Mouse (Mus musculus) limb, embryonic 13.5 days (tissue): ENCODE data around the gene Siah2. TPM values are rescaled to one million over a fixed set of nuclear protein-coding genes. Genes with fewer than 3 reads are reported as not detected.

Experiments used
- ATAC-seq: fragments of 200-750 bp; cut with Nextera tagmentation; 2 replicates; pipeline ENCODE4 v1.8.0; 2017; ENCODE audit warnings: low read depth, moderate number of reproducible peaks, moderate TSS enrichment; ENCODE audit not compliant: low FRiP score
- H3K27ac ChIP-seq: fragments of 300-500 bp; sonication (generic); 2 replicates; pipeline ENCODE4 v1.5.1; 2015; ENCODE audit warnings: inconsistent platforms, mild to moderate bottlenecking, moderate library complexity
- H3K27me3 ChIP-seq: fragments of 300-500 bp; sonication (generic); 2 replicates; pipeline ENCODE4 v1.6.1; 2015; ENCODE audit warnings: mild to moderate bottlenecking, inconsistent platforms
- H3K36me3 ChIP-seq: fragments of 300-500 bp; sonication (generic); 2 replicates; pipeline ENCODE4 v1.6.1; 2015; ENCODE audit warnings: inconsistent platforms, mild to moderate bottlenecking, moderate library complexity
- H3K4me1 ChIP-seq: fragments of 300-500 bp; sonication (generic); 2 replicates; pipeline ENCODE4 v1.6.1; 2015; ENCODE audit warnings: inconsistent platforms
- H3K4me2 ChIP-seq: fragments of 300-500 bp; sonication (generic); replicated peaks from 2 replicates; pipeline ENCODE4 v1.6.1; 2015; ENCODE audit warnings: inconsistent platforms, mild to moderate bottlenecking, moderate library complexity
- H3K4me3 ChIP-seq: fragments of 300-500 bp; sonication (generic); 2 replicates; pipeline ENCODE4 v1.5.1; 2015; ENCODE audit warnings: moderate library complexity, mild to moderate bottlenecking, inconsistent platforms
- H3K9ac ChIP-seq: fragments of 300-500 bp; sonication (generic); 2 replicates; pipeline ENCODE4 v1.6.1; 2015; ENCODE audit warnings: mild to moderate bottlenecking, inconsistent platforms
- H3K9me3 ChIP-seq: fragments of 300-500 bp; sonication (generic); 2 replicates; pipeline ENCODE4 v1.6.1; 2016; ENCODE audit warnings: inconsistent platforms
- WGBS: fragments of 180-500 bp; shearing (Covaris S2); methylation state at CpG from one replicate; pipeline ENCODE4 v1.1.7; 2015; 5-methylcytosine and 5-hydroxymethylcytosine counted together
- polyA plus RNA-seq: library from polyadenylated mRNA; unstranded; fragments of >200 nt; fragmentation: Nextera tagmentation; extraction: Ambion mirVana; gene quantifications from 2 replicates; pipeline ENCODE4 v1.2.1, GENCODE M21; 2015

The Siah2 gene
- polyA plus RNA-seq, 1 experiment from 2014 or later, result 5.9 TPM

DNA sequence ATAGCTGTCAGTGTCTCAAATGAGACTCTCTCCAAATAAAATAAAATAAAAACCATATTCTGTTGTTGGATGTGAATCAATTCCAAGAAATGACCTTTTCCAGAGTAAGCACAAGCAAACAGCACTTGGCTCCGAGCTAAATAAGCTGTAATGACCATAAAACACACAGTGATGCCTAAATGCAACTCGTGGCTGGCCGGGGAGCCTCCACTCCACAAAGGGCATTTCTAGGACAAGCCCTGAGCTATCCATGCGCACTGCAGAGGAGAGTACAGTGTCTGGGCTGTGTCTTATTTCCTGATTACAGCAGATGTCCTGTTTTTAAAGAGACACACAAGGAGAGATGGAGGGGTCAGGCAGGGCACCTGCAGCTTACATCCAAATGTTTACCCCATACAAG is 12.2 kb downstream of the Siah2 start:
- Histone ChIP-seq H3K4me1 (peaks cover 44% of the 10 kb centered on the region), H3K4me3 (no peak overlapping the region), H3K27ac (peak overlapping the region; percentile 29; the same call in 1 of the 2 replicates), H3K9ac (no peak overlapping the region), H3K4me2 (peak overlapping the region; percentile 5; the same call in 1 of the 2 replicates), H3K27me3 (no peaks in the 10 kb centered on the region), H3K36me3 (peaks cover 13% of the 10 kb centered on the region), H3K9me3 (no peaks in the 10 kb centered on the region)
- ATAC-seq, result no peak
- 16% methylated on average over 4 of the region's 4 CpGs for WGBS

DNA sequence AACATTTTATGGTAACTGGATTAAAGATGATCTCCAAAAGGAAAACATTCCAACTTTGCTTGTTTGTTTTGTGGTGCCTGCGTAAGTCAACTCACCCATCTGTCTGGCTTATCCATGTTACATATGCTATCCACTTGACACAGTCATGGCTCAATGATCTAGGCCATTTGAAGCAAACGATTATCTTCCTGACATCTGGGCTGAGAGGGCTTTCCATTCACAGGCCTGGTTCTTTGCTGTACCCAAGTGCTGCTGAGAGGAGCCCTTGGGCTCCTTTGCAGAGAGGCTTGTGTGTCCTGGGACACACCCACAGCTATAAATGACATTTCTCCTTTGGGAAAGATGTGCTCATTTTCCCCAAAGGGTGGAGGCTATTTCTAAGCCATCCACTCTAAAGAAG is 13.3 kb downstream of the Siah2 start:
- peaks cover 21% of the 10 kb centered on the region for H3K36me3 ChIP-seq
- H3K27me3 ChIP-seq, result no peaks in the 10 kb centered on the region
- no peak overlapping the region for H3K9ac ChIP-seq
- peak overlapping the region; percentile 63; the same call in 1 of the 2 replicates for H3K27ac ChIP-seq
- H3K4me1 ChIP-seq, result peaks cover 44% of the 10 kb centered on the region
- ATAC-seq, result no peak
- no peak overlapping the region for H3K4me3 ChIP-seq
- 57% methylated on average over 2 of the region's 2 CpGs for WGBS
- no peaks in the 10 kb centered on the region for H3K9me3 ChIP-seq
- peak overlapping the region; percentile 28; the same call in 1 of the 2 replicates for H3K4me2 ChIP-seq

DNA sequence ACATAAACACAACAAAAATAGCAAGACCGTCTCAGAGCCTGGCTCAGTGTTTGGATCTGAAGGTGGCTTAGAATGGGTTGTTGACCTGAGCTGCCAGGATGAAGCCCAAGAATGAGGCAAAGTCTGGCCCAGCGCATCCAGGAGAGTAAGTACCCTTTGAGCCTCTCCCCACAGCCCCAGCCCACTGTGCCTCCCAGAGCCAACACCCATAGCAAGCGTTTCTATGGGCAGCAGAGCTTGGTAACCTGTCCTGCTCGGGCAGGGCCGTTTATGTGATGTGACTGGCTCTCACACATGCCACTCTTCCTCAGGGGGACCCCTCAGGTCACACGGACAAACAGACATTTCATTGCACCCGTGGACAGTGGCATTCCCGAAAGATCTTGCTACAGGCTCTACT is 13.8 kb downstream of the Siah2 start:
- Histone ChIP-seq H3K4me3 (no peak overlapping the region), H3K9me3 (no peaks in the 10 kb centered on the region), H3K36me3 (peaks cover 21% of the 10 kb centered on the region), H3K27ac (no peak overlapping the region), H3K27me3 (no peaks in the 10 kb centered on the region), H3K4me2 (no peak overlapping the region; the same call in 1 of the 2 replicates), H3K4me1 (peaks cover 44% of the 10 kb centered on the region), H3K9ac (no peak overlapping the region)
- 47% methylated on average over 8 of the region's 8 CpGs for WGBS
- no peak for ATAC-seq

DNA sequence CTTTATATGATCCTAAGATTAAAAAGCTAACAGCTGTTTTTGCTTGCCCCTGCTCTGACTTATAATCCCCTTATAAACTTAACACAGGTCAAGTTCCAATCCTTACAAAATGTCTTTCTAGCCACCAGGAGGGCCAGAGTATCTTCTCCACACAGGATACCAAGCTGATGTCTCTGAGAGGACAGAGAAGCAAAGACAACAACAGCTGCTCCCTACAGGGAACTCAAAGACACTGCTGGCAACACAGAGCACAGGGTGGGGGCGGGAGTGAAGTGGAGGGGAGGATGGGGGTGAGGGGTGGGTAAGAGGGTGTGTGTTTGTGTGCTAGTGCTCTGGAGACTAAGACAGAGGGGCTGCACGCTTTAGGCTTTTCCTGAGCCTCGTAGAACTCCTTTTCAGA is 14.6 kb downstream of the Siah2 start:
- WGBS, result 39% methylated on average over 3 of the region's 3 CpGs
- H3K4me2 ChIP-seq, result no peak overlapping the region
- H3K36me3 ChIP-seq, result peaks cover 21% of the 10 kb centered on the region
- peaks cover 46% of the 10 kb centered on the region for H3K4me1 ChIP-seq
- no peak overlapping the region for H3K4me3 ChIP-seq
- H3K9me3 ChIP-seq, result no peaks in the 10 kb centered on the region
- H3K9ac ChIP-seq, result no peak overlapping the region; the same call in 1 of the 2 replicates
- no peaks in the 10 kb centered on the region for H3K27me3 ChIP-seq
- H3K27ac ChIP-seq, result no peak overlapping the region
- ATAC-seq, result peak; percentile 63; the same call in 1 of the 2 replicates

DNA sequence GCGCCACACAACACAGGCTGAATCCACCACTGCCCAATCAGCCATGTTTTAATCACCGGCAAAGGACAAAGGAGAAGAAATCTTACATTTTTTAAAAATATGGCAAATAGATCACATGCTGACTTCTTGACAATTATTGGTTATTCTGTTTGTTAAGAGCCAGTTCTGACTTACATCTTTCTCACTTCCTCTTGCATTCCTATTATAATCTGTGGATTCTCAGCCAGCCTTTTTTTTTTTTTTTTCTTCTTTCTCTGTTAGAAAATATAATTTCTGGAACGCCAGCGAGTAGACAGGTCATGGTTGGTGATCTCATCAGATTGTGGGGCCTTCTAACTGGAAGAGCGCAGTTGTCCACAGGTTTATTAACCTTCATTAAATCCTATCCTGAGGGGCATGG is 18.9 kb downstream of the Siah2 start:
- WGBS, result 88% methylated on average over 5 of the region's 5 CpGs
- Histone ChIP-seq H3K36me3 (peaks cover 21% of the 10 kb centered on the region), H3K4me2 (no peak overlapping the region), H3K27ac (no peak overlapping the region), H3K27me3 (no peaks in the 10 kb centered on the region), H3K4me3 (no peak overlapping the region), H3K9ac (no peak overlapping the region), H3K9me3 (no peaks in the 10 kb centered on the region), H3K4me1 (peaks cover 19% of the 10 kb centered on the region)
- no peak for ATAC-seq

DNA sequence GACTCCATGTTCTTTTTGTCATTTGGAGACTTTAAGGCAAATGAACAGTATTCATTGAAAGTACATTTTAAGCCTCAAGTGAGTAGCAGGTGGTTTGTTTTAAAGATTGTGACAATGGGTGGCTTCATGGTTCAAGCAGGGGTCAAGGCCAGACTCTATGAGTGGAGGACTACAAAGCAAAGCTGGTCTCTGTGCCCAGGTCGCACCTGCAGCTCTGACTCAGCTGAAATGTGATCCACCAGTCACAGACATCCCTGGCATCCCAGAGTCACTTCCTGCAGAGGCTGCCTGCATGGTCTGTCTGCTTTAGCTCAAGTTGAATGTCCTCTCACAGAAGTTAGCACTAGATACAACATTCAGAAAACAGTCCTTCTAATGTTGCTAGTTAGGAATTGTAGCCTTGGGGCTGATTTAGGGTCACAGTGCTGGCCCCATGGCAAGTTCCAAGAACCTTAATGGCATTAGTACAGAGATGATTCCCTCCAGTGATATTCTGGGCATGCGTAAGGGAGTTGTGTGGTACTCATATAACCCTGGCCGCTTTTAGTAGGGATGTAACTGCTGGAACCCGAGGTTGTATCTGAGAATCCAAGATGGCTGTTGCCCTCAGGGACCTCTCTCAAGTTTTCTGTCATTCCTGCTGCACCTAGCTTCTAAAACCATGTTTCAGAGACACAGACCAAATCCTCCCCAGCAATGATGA is 19.6 kb downstream of the Siah2 start:
- H3K4me3 ChIP-seq, result no peak overlapping the region
- peaks cover 12% of the 10 kb centered on the region for H3K4me1 ChIP-seq
- ATAC-seq, result no peak
- H3K27me3 ChIP-seq, result no peaks in the 10 kb centered on the region
- H3K4me2 ChIP-seq, result no peak overlapping the region
- H3K9me3 ChIP-seq, result no peaks in the 10 kb centered on the region
- WGBS, result 65% methylated on average over 4 of the region's 4 CpGs
- peaks cover 21% of the 10 kb centered on the region for H3K36me3 ChIP-seq
- no peak overlapping the region for H3K9ac ChIP-seq
- no peak overlapping the region for H3K27ac ChIP-seq

DNA sequence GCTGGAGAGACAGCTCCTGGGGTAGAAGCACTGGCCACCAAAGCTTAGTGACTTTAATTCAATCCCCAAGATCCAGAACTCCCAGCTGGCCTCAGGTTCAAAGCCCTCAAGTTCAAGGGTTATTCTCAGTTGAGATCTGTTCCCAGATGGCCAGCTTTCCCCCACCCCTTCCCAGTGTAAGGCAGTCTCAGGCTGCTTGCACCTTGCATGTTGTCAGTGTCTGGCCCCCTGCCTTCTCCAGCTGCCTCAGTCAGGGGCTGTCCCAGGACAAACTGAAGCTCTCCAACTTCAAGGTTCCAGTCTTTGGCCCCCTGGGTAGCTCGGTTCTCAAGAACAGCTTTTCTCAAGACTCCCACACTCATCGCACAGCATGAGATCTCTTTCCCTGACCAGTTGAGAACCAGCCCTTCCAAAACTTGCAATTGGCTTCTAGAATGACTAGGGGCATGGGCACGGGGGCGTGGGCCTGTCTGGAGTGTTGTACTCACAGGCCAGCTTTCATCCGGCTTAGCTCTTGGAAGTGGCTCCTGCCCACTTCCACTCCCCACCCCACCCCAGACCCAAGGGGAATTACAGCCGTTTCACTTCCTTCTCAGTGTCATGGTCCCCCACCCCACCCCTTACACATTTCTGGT is 20.5 kb downstream of the Siah2 start:
- Histone ChIP-seq H3K4me1 (0 out of 2 replicates have a peak, but pooled peaks cover 4% of the 10 kb centered on the region), H3K27ac (no peak overlapping the region), H3K9me3 (no peaks in the 10 kb centered on the region), H3K27me3 (no peaks in the 10 kb centered on the region), H3K4me3 (no peak overlapping the region), H3K9ac (no peak overlapping the region), H3K4me2 (no peak overlapping the region), H3K36me3 (peaks cover 21% of the 10 kb centered on the region)
- 0 out of 2 replicates have a peak, but pooled peaks have one; percentile 24 for ATAC-seq
- 61% methylated on average over 6 of the region's 6 CpGs for WGBS

DNA sequence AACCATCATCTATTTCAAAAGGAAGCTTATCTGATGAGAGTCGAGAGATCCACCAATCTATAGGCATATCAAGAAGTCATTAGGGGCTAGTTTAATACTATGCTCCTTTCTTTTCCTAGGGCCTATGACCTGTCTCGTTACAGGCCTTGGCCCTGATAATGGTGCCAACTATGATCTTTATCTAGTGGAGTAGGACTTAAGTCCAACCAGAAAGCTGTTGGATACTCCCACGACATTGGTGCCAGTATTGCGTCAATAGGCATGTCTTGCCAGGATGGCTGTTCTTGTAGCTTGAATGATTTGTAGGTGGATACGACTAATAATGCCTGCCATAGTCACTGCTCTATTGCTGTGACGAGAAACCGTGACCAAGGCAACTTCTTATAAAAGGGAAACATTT is 28.2 kb downstream of the Siah2 start:
- ATAC-seq, result no peak
- Histone ChIP-seq H3K4me2 (no peak overlapping the region), H3K36me3 (no peaks in the 10 kb centered on the region), H3K27ac (no peak overlapping the region), H3K9me3 (peaks cover 11% of the 10 kb centered on the region), H3K27me3 (no peaks in the 10 kb centered on the region), H3K4me1 (no peaks in the 10 kb centered on the region), H3K4me3 (no peak overlapping the region), H3K9ac (no peak overlapping the region)
- WGBS, result 90% methylated on average over 7 of the region's 7 CpGs

DNA sequence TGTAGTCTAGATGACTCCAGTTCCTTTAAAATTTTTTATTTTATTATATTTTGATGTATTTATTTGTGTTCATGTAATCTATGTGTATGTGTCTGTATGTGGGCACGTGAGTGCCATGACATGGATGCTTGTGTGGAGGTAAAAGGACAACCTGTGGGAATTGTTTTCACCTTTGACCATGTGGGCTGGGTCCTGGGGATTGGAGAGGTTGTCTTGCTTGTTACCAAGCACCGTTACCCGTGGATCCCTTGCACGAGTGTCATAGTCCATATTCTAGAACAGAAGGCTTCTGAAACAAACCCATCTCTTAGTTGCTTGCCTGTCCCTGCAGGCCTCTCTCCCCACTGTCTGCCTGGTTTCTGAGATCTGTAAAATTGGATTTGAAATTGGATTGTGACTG is 31.6 kb downstream of the Siah2 start:
- Histone ChIP-seq H3K4me3 (no peak overlapping the region), H3K36me3 (no peaks in the 10 kb centered on the region), H3K9ac (no peak overlapping the region), H3K27ac (no peak overlapping the region), H3K4me2 (no peak overlapping the region), H3K4me1 (no peaks in the 10 kb centered on the region), H3K27me3 (no peaks in the 10 kb centered on the region), H3K9me3 (peaks cover 3% of the 10 kb centered on the region; the same call in 1 of the 2 replicates)
- 91% methylated on average over 4 of the region's 4 CpGs for WGBS
- no peak for ATAC-seq

DNA sequence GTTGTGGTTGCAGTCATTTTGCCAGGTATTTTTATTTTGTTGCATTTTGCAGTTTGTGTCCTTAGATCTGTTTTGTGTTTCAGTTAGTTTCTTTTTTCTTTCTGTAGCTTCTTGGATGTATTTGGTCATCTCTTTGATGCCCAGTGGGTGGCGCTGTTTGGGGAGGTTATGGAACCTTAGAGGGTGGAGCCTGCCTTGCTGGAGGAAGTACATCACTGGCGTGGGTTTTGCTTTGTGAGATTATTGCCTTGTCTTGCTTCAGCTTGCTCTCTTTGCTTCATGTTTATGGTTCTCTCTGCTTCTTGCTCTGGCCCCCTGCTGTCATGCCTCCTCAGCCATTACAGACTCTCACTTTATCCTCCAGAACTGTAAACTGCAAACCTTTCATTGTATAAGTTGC is 34.8 kb downstream of the Siah2 start:
- no peak overlapping the region for H3K27ac ChIP-seq
- no peaks in the 10 kb centered on the region for H3K4me1 ChIP-seq
- WGBS, result 18% methylated on average over 2 of the region's 2 CpGs
- H3K4me2 ChIP-seq, result no peak overlapping the region
- no peaks in the 10 kb centered on the region for H3K27me3 ChIP-seq
- no peaks in the 10 kb centered on the region; the same call in 1 of the 2 replicates for H3K9me3 ChIP-seq
- ATAC-seq, result no peak
- H3K36me3 ChIP-seq, result no peaks in the 10 kb centered on the region
- no peak overlapping the region for H3K4me3 ChIP-seq
- no peak overlapping the region for H3K9ac ChIP-seq

DNA sequence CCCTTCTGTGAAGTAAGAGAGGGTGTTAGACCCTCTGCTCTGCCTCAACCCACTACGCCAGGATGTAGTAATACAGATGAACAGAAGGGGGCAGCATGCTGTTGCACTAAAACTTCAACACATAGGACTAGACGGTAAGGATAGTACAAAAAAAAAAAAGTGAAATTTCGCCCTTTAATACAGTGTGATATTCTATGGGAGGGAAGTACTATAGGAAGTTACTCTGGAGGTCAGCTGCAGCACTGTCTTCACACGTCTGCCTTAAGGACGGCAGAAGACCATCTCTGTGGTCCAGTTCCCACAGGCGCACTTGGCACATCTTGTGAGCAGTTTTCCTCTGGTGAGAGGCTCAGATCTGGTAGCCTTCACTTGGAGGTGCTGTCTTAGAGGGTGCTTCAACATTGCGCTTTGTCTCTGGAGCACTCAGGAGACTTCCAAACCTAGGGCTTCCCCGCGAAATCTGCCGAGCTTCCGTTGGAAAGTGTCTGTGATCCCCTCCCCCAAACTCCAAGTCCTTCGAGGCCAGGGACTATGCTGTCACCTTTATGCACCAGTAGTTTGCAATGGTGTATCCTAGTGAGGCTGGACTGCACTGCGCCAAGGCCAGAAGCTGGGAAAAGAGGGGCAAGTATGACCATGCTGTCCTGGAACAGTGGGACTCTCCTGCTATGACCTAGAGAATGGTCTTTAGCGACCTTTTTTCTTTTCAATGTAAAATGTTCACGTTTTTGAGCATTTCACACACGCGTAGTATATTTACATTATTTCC is 36.7 kb downstream of the Siah2 start:
- H3K4me2 ChIP-seq, result no peak overlapping the region
- ATAC-seq, result peak; percentile 51; the same call in 1 of the 2 replicates
- WGBS, result 57% methylated on average over 17 of the region's 17 CpGs

DNA sequence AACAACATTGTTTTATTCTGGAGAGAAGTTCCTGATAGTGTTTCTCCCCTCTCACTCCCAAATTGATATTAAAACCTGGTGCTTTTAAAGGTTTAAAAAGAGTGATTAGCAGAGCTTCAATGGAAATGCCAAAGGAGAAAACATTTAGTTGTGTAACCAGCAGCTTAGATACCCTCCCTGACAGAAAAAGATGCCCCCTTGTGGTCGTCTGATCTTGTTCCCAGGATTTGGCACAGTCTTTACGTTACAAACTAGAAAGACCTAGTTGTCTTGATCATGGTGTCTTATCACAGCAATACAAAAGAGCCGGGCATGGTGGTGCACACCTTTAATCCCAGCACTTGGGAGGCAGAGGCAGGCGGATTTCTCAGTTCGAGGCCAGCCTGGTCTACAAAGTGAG is 38.3 kb downstream of the Siah2 start:
- H3K27ac ChIP-seq, result no peak overlapping the region
- no peak overlapping the region for H3K4me2 ChIP-seq
- H3K9me3 ChIP-seq, result no peaks in the 10 kb centered on the region
- no peak overlapping the region for H3K4me3 ChIP-seq
- no peaks in the 10 kb centered on the region for H3K36me3 ChIP-seq
- WGBS, result 65% methylated on average over 5 of the region's 5 CpGs
- no peaks in the 10 kb centered on the region for H3K4me1 ChIP-seq
- no peak overlapping the region for H3K9ac ChIP-seq
- no peaks in the 10 kb centered on the region for H3K27me3 ChIP-seq
- no peak for ATAC-seq

More for the DNA sequence above, 36.7 kb downstream of the Siah2 start:
- H3K4me3 ChIP-seq, result no peak overlapping the region
- no peaks in the 10 kb centered on the region for H3K36me3 ChIP-seq
- H3K9me3 ChIP-seq, result no peaks in the 10 kb centered on the region; the same call in 1 of the 2 replicates
- no peak overlapping the region for H3K27ac ChIP-seq
- H3K27me3 ChIP-seq, result no peaks in the 10 kb centered on the region
- H3K4me1 ChIP-seq, result no peaks in the 10 kb centered on the region
- H3K9ac ChIP-seq, result no peak overlapping the region
